Mouse (Mus musculus): ENCODE results near the gene Wdr20rt. TPM values are rescaled to one million over a fixed set of nuclear protein-coding genes. Genes with fewer than 3 reads are reported as not detected.

Gene Wdr20rt
- polyA plus RNA-seq, 1 experiment from 2014 or later: not detected

- Histone ChIP-seq H3K27me3 (ENCODE audit: control insufficient read depth, insufficient read depth, low read length) (no peaks in the 10 kb centered on the region), H3K9ac (ENCODE audit: low read length) (no peak overlapping the region), H3K9me3 (ENCODE audit: control insufficient read depth, low read length) (no peaks in the 10 kb centered on the region), H3K4me1 (ENCODE audit: control insufficient read depth in 2 of 2, insufficient read depth in 2 of 2, low read length in 2 of 2) (no peaks in the 10 kb centered on the region), H3K36me3 (ENCODE audit: control insufficient read depth, insufficient read depth, low read length) (no peaks in the 10 kb centered on the region), H3K27ac (replicated peaks in 1 of 2; ENCODE audit: control insufficient read depth in 1 of 2, insufficient read depth in 1 of 2, low read depth in 2 of 2, low read length in 2 of 2) (no peak overlapping the region), H3K4me2 (ENCODE audit: low read length) (no peak overlapping the region), H3K4me3 (ENCODE audit: control insufficient read depth in 1 of 2, insufficient read depth in 1 of 2, low read depth in 1 of 2, low read length in 2 of 2) (no peak overlapping the region)
- 81% methylated on average over 5 of the region's 5 CpGs for WGBS
- ATAC-seq (ENCODE audit: insufficient number of reproducible peaks, insufficient read depth, low FRiP score, low read depth): no peak
Observed at GRCm38 (mm10) chr12:65269406-65269805, 44.1 kb downstream of the Wdr20rt start.

- no peak overlapping the region for H3K4me3 ChIP-seq (ENCODE audit: control insufficient read depth in 1 of 2, insufficient read depth in 1 of 2, low read depth in 1 of 2, low read length in 2 of 2)
- H3K4me1 ChIP-seq (ENCODE audit: control insufficient read depth in 2 of 2, insufficient read depth in 2 of 2, low read length in 2 of 2): no peaks in the 10 kb centered on the region
- H3K27me3 ChIP-seq (ENCODE audit: control insufficient read depth, insufficient read depth, low read length): no peaks in the 10 kb centered on the region
- no peak overlapping the region for H3K27ac ChIP-seq (replicated peaks in 1 of 2; ENCODE audit: control insufficient read depth in 1 of 2, insufficient read depth in 1 of 2, low read depth in 2 of 2, low read length in 2 of 2)
- H3K36me3 ChIP-seq (ENCODE audit: control insufficient read depth, insufficient read depth, low read length): no peaks in the 10 kb centered on the region
- 62% methylated on average over 4 of the region's 4 CpGs for WGBS
- no peak overlapping the region for H3K9ac ChIP-seq (ENCODE audit: low read length)
- no peaks in the 10 kb centered on the region for H3K9me3 ChIP-seq (ENCODE audit: control insufficient read depth, low read length)
- no peak for ATAC-seq (ENCODE audit: insufficient number of reproducible peaks, insufficient read depth, low FRiP score, low read depth)
- no peak overlapping the region for H3K4me2 ChIP-seq (ENCODE audit: low read length)
Observed at GRCm38 (mm10) chr12:65273807-65274206, 48.5 kb downstream of the Wdr20rt start.

Other genes starting within 250 kb of the Wdr20rt start
- 32.9 and 34.4 TPM in 2 replicates for gene Prpf39, start 189.2 kb upstream of the Wdr20rt start, polyA plus RNA-seq (2014; fragmentation: Nextera tagmentation; extraction: Ambion mirVana)
- 492 and 495 TPM in 2 replicates for gene Fkbp3, start 151.5 kb upstream of the Wdr20rt start, polyA plus RNA-seq (2014; fragmentation: Nextera tagmentation; extraction: Ambion mirVana)
- 9.3 and 9.4 TPM in 2 replicates for gene Fancm, start 149.9 kb upstream of the Wdr20rt start, polyA plus RNA-seq (2014; fragmentation: Nextera tagmentation; extraction: Ambion mirVana)
- gene Mis18bp1, start 52.9 kb upstream of the Wdr20rt start, polyA plus RNA-seq (2014; fragmentation: Nextera tagmentation; extraction: Ambion mirVana): 30.4 and 34.3 TPM in 2 replicates